Mouse (Mus musculus) C2C12 (cell line): ENCODE data around the gene Gm42791.

Source experiments
- CTCF ChIP-seq: IDR thresholded peaks from one replicate; pipeline ENCODE4 v1.5.1; 2011; ENCODE audit not compliant: control insufficient read depth, insufficient read depth, insufficient read length
- MAX ChIP-seq: IDR thresholded peaks from one replicate; pipeline ENCODE4 v1.6.1; 2011; ENCODE audit warnings: mild to moderate bottlenecking, control low read depth
- MYOG ChIP-seq: IDR thresholded peaks from one replicate; pipeline ENCODE4 v1.6.1; 2011; ENCODE audit not compliant: control insufficient read depth, insufficient read length; ENCODE audit errors: extremely low read depth
- USF1 ChIP-seq: IDR thresholded peaks from one replicate; pipeline ENCODE4 v1.6.1; 2011; ENCODE audit warnings: low read depth, mild to moderate bottlenecking, control low read depth, moderate library complexity

- TF ChIP-seq MAX (no peak), USF1 (no peak), CTCF (no peak), MYOG (no peak)
Measured at GRCm38 (mm10) chr5:148951360-148951759, 43.6 kb downstream of the Gm42791 start.
